Mouse (Mus musculus): Measurements from ENCODE around the gene Cdkn1b.

The Cdkn1b gene

GRCm38 (mm10) chr6:134920190-134921013 is at the start of gene Cdkn1b:
Gene Cdkn1b (plus strand): TSS chr6:134920401.
- DNase-seq (ENCODE audit: extremely low spot score, low read depth, low spot score): no peak

GRCm38 (mm10) chr6:134870887-134871286 is 49.3 kb upstream of the Cdkn1b start:
- DNase-seq (ENCODE audit: extremely low spot score, low read depth, low spot score): no peak

GRCm38 (mm10) chr6:134872236-134872635 is 48.0 kb upstream of the Cdkn1b start:
- DNase-seq (ENCODE audit: extremely low spot score, low read depth, low spot score): no peak

- no peak for DNase-seq (ENCODE audit: extremely low spot score, low read depth, low spot score)
Observed at GRCm38 (mm10) chr6:134873018-134873417, 47.2 kb upstream of the Cdkn1b start.

- DNase-seq (ENCODE audit: extremely low spot score, low read depth, low spot score): no peak
Observed at GRCm38 (mm10) chr6:134876795-134877194, 43.4 kb upstream of the Cdkn1b start.

- DNase-seq (ENCODE audit: extremely low spot score, low read depth, low spot score): no peak
Observed at GRCm38 (mm10) chr6:134877276-134877675, 42.9 kb upstream of the Cdkn1b start.

- DNase-seq (ENCODE audit: extremely low spot score, low read depth, low spot score): no peak
Observed at GRCm38 (mm10) chr6:134877892-134878291, 42.3 kb upstream of the Cdkn1b start.

- DNase-seq (ENCODE audit: extremely low spot score, low read depth, low spot score): no peak
Observed at GRCm38 (mm10) chr6:134879556-134879955, 40.6 kb upstream of the Cdkn1b start.

GRCm38 (mm10) chr6:134880046-134880445 is 40.2 kb upstream of the Cdkn1b start:
- no peak for DNase-seq (ENCODE audit: extremely low spot score, low read depth, low spot score)

GRCm38 (mm10) chr6:134883661-134884060 is 36.5 kb upstream of the Cdkn1b start:
- DNase-seq (ENCODE audit: extremely low spot score, low read depth, low spot score): no peak

- DNase-seq (ENCODE audit: extremely low spot score, low read depth, low spot score): no peak
Observed at GRCm38 (mm10) chr6:134885515-134885914, 34.7 kb upstream of the Cdkn1b start.

- no peak for DNase-seq (ENCODE audit: extremely low spot score, low read depth, low spot score)
Observed at GRCm38 (mm10) chr6:134886475-134886874, 33.7 kb upstream of the Cdkn1b start.

GRCm38 (mm10) chr6:134887008-134887407 is 33.2 kb upstream of the Cdkn1b start:
- DNase-seq (ENCODE audit: extremely low spot score, low read depth, low spot score): no peak

GRCm38 (mm10) chr6:134887711-134888449 is 32.3 kb upstream of the Cdkn1b start:
- DNase-seq (ENCODE audit: extremely low spot score, low read depth, low spot score): peak; percentile 68

GRCm38 (mm10) chr6:134888563-134889017 is 31.6 kb upstream of the Cdkn1b start:
- no peak for DNase-seq (ENCODE audit: extremely low spot score, low read depth, low spot score)

GRCm38 (mm10) chr6:134889763-134890162 is 30.4 kb upstream of the Cdkn1b start:
- no peak for DNase-seq (ENCODE audit: extremely low spot score, low read depth, low spot score)

- no peak for DNase-seq (ENCODE audit: extremely low spot score, low read depth, low spot score)
Observed at GRCm38 (mm10) chr6:134890436-134890835, 29.8 kb upstream of the Cdkn1b start.

GRCm38 (mm10) chr6:134896570-134897436 is 23.4 kb upstream of the Cdkn1b start:
- no peak for DNase-seq (ENCODE audit: extremely low spot score, low read depth, low spot score)

GRCm38 (mm10) chr6:134897443-134898094 is 22.6 kb upstream of the Cdkn1b start:
- no peak for DNase-seq (ENCODE audit: extremely low spot score, low read depth, low spot score)

GRCm38 (mm10) chr6:134898095-134898965 is 21.9 kb upstream of the Cdkn1b start, which contains the start of gene Gpr19:
Gene Gpr19 (minus strand): TSS chr6:134898578.
- peak; percentile 86 for DNase-seq (ENCODE audit: extremely low spot score, low read depth, low spot score)
